Mouse (Mus musculus) kidney, postnatal 25 days (tissue): ENCODE data around the gene Alkbh7.
A peak's percentile ranks its signal among the peaks of the same experiment; 100 is the strongest.

Experiments used
- DNase-seq, 2 experiments: peaks; one replicate each; pipeline ENCODE4 v3.0.0; 2021; ENCODE audit warnings: mixed read lengths in 2 of 2

The Alkbh7 gene

GRCm38 (mm10) chr17:56988441-56988840 is 8.7 kb upstream of the Alkbh7 start:
- DNase-seq: peak in 1 of 2 experiments; percentile 13

- DNase-seq: peak in 1 of 2 experiments; percentile 25
Observed at GRCm38 (mm10) chr17:56988921-56989430, 8.2 kb upstream of the Alkbh7 start.

GRCm38 (mm10) chr17:56989467-56990114 is 7.5 kb upstream of the Alkbh7 start:
- peak; percentile 81 to 89 for DNase-seq

GRCm38 (mm10) chr17:56990115-56990746 is 6.9 kb upstream of the Alkbh7 start, which contains the start of gene Clpp:
Gene Clpp, plus strand, starts transcription at chr17:56990305.
- peak; percentile 97 to 98 for DNase-seq

GRCm38 (mm10) chr17:56990966-56991365 is 6.2 kb upstream of the Alkbh7 start:
- DNase-seq: peak in 1 of 2 experiments; percentile 26

- DNase-seq: no peak
Observed at GRCm38 (mm10) chr17:56995046-56995445, 2.1 kb upstream of the Alkbh7 start.

GRCm38 (mm10) chr17:56996506-56996905 is 633 bp upstream of the Alkbh7 start:
- no peak for DNase-seq

- DNase-seq: no peak
Observed at GRCm38 (mm10) chr17:56999414-56999813, 2.3 kb downstream of the Alkbh7 start.

GRCm38 (mm10) chr17:56999968-57000609 is 3.0 kb downstream of the Alkbh7 start, which contains the start of gene Pspn:
Gene Pspn, minus strand, starts transcription at chr17:57000018.
- peak in 1 of 2 experiments; percentile 23 for DNase-seq

GRCm38 (mm10) chr17:57001228-57001627 is 4.1 kb downstream of the Alkbh7 start:
- no peak for DNase-seq

- DNase-seq: no peak
Observed at GRCm38 (mm10) chr17:57003994-57004393, 6.9 kb downstream of the Alkbh7 start.

- DNase-seq: no peak
Observed at GRCm38 (mm10) chr17:57007137-57007905, 10.2 kb downstream of the Alkbh7 start.

GRCm38 (mm10) chr17:57010911-57011235 is 13.7 kb downstream of the Alkbh7 start:
- DNase-seq: no peak

GRCm38 (mm10) chr17:57011236-57012141 is 14.3 kb downstream of the Alkbh7 start, which contains the start of the genes Gtf2f1 and Gm17949:
Gene Gtf2f1, minus strand, starts transcription at chr17:57011288.
Gene Gm17949, plus strand, starts transcription at chr17:57011469.
- peak; percentile 95 to 97 for DNase-seq

- DNase-seq: no peak
Observed at GRCm38 (mm10) chr17:57012245-57012795, 15.2 kb downstream of the Alkbh7 start.

GRCm38 (mm10) chr17:57019693-57020092 is 22.6 kb downstream of the Alkbh7 start:
- DNase-seq: no peak

GRCm38 (mm10) chr17:57020960-57021359 is 23.8 kb downstream of the Alkbh7 start:
- no peak for DNase-seq

GRCm38 (mm10) chr17:57027471-57027870 is 30.3 kb downstream of the Alkbh7 start:
- DNase-seq: no peak

GRCm38 (mm10) chr17:57029691-57030090 is 32.6 kb downstream of the Alkbh7 start:
- peak; percentile 18 to 56 for DNase-seq

GRCm38 (mm10) chr17:57030931-57031660 is 34.0 kb downstream of the Alkbh7 start, which contains the start of gene Khsrp:
Gene Khsrp, minus strand, starts transcription at chr17:57031522.
- DNase-seq: peak; percentile 21 to 65
